Mouse (Mus musculus): Measurements from ENCODE around the gene Urb1.

DNA sequence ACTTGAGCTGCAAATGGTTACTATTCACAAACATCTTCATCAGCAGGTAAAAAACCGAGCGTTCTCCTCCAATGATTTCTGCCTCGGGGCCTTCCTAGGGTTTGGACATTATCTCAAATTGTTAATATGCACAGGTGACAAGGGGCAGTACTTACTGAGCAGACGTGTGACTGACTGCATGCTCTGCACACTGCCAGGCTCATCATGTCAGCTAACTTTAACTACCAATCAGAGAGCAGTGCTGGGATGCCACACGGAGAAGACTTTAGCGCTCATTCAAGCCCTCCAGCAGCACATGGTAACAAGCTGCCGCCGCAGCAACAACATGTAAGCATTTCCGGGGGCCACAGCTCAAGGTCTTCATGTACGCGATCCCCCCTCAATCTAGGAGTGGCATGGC is 26.9 kb downstream of the Urb1 start:
- TF ChIP-seq CTCF (conservative IDR thresholded peaks at IDR 0.05 in 1 of 2, IDR thresholded peaks at IDR 0.05 in 1 of 2; ENCODE audit: low read depth in 2 of 2, low read length in 2 of 2) = no peak
- no peak for TF ChIP-seq GABPA (IDR thresholded peaks at IDR 0.05; ENCODE audit: insufficient replicate concordance, low read depth, low read length)
- TF ChIP-seq MAFK (IDR thresholded peaks at IDR 0.05; ENCODE audit: insufficient replicate concordance, low read length) = no peak
- no peak for TF ChIP-seq SMC3 (IDR thresholded peaks at IDR 0.05; ENCODE audit: low read depth, low read length)
- no peak for TF ChIP-seq TBP (conservative IDR thresholded peaks at IDR 0.05; ENCODE audit: low read depth, low read length)

Data from CH12.LX (cell line).